Mouse (Mus musculus) embryonic fibroblast, embryonic 13.5 days (primary cell): Measurements from ENCODE around the gene Fnip1.

Source experiments
- CTCF ChIP-seq: IDR thresholded peaks from 2 replicates; pipeline ENCODE4 v1.5.1; 2011; ENCODE audit warnings: mild to moderate bottlenecking, control low read depth, low read length, moderate library complexity, borderline replicate concordance; ENCODE audit not compliant: insufficient read depth
- POLR2A ChIP-seq: IDR thresholded peaks from 2 replicates; pipeline ENCODE4 v1.6.1; 2011; ENCODE audit warnings: low read depth, mild to moderate bottlenecking, control low read depth, low read length, moderate library complexity

DNA sequence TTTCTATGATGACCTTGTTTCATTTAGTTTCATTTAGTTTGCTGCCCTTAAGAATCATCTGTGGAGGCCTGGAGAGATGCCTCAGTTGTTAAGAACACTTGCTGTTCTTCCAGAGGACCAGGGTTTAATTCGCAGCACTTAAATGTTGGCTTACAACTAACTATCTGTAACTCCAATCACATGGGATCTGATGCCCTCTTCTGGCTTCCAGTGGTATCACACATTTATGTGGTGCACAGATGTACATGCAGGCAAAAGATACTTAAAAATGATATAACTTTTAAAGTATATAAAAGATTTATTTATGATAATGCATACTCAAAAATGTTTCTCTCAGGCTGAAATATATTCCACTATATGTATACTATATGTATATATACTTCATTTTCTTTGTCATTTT, 40.4 kb downstream of the Fnip1 start:
- TF ChIP-seq POLR2A (no peak), CTCF (no peak)
